Mouse (Mus musculus) megakaryocyte, adult 5-6 weeks (primary cell): ENCODE results near the gene Slc27a4. TPM values are rescaled to one million over a fixed set of nuclear protein-coding genes. Genes with fewer than 3 reads are reported as not detected.
"Not testable (repeated sequence)": the region's sequence is repeated elsewhere in the genome, so short reads cannot be mapped to it uniquely, and the experiment has no call there.

Experiments
- ATAC-seq: 2 replicates; pipeline ENCODE4 v1.8.0; 2016; ENCODE audit warnings: mild to moderate bottlenecking, inconsistent platforms; ENCODE audit not compliant: poor library complexity, severe bottlenecking
- total RNA-seq, 2 experiments: library from RNA; stranded (forward) in 1 of 2; stranded (reverse) in 1 of 2; fragments of 153-499, 151-499 nt in 1 of 2; fragments of 221-1000, 200-1000 nt in 1 of 2; gene quantifications; 2 replicates each; pipeline versions ENCODE4 v1.2.3 to v1.2.4; 2015 to 2017

The Slc27a4 gene
- total RNA-seq (2015) (14.1 and 17.7 TPM in 2 replicates), total RNA-seq (2017) (17.4 and 18.0 TPM in 2 replicates)

GRCm38 (mm10) chr2:29802075-29802826 is at the start of gene Slc27a4:
Gene Slc27a4 (plus strand): TSS chr2:29802634.
- peak; percentile 99 for ATAC-seq

- ATAC-seq, result no peak
Observed at GRCm38 (mm10) chr2:29755693-29756092, 46.7 kb upstream of the Slc27a4 start.

GRCm38 (mm10) chr2:29764831-29765230 is 37.6 kb upstream of the Slc27a4 start:
- ATAC-seq, result peak; percentile 99

GRCm38 (mm10) chr2:29767976-29768709 is 34.3 kb upstream of the Slc27a4 start:
- no peak for ATAC-seq

- no peak for ATAC-seq
Observed at GRCm38 (mm10) chr2:29768901-29769300, 33.5 kb upstream of the Slc27a4 start.

GRCm38 (mm10) chr2:29770162-29770561 is 32.3 kb upstream of the Slc27a4 start:
- no peak for ATAC-seq

GRCm38 (mm10) chr2:29771611-29772461 is 30.6 kb upstream of the Slc27a4 start:
- ATAC-seq, result peak; percentile 88

GRCm38 (mm10) chr2:29773323-29773722 is 29.1 kb upstream of the Slc27a4 start:
- peak; percentile 66 for ATAC-seq

GRCm38 (mm10) chr2:29781256-29781655 is 21.2 kb upstream of the Slc27a4 start:
- not testable (repeated sequence) for ATAC-seq

GRCm38 (mm10) chr2:29784290-29784689 is 18.1 kb upstream of the Slc27a4 start:
- ATAC-seq, result no peak

GRCm38 (mm10) chr2:29787104-29787917 is 15.1 kb upstream of the Slc27a4 start, which contains the start of gene Coq4:
Gene Coq4 (plus strand): TSS chr2:29787493.
- peak; percentile 89 for ATAC-seq

GRCm38 (mm10) chr2:29787937-29788681 is 14.3 kb upstream of the Slc27a4 start, which contains the start of gene Trub2:
Gene Trub2 (minus strand): TSS chr2:29788502.
- ATAC-seq, result peak; percentile 92

- peak; percentile 69 for ATAC-seq
Observed at GRCm38 (mm10) chr2:29792772-29793487, 9.5 kb upstream of the Slc27a4 start.

GRCm38 (mm10) chr2:29802827-29803201 is 380 bp downstream of the Slc27a4 start:
- ATAC-seq, result no peak

GRCm38 (mm10) chr2:29803400-29803831 is 982 bp downstream of the Slc27a4 start:
- ATAC-seq, result peak; percentile 72

GRCm38 (mm10) chr2:29815678-29816371 is 13.4 kb downstream of the Slc27a4 start:
- no peak for ATAC-seq

- peak; percentile 70 for ATAC-seq
Observed at GRCm38 (mm10) chr2:29817426-29818232, 15.2 kb downstream of the Slc27a4 start.
